Mouse (Mus musculus): ENCODE measurements at regions not wholly inside any gene's neighbourhood (a gene's known extent, or its start where the extent isn't known, plus 50 kb on each side); places are given as distances from the start of the nearest gene placed in this dataset.

DNA sequence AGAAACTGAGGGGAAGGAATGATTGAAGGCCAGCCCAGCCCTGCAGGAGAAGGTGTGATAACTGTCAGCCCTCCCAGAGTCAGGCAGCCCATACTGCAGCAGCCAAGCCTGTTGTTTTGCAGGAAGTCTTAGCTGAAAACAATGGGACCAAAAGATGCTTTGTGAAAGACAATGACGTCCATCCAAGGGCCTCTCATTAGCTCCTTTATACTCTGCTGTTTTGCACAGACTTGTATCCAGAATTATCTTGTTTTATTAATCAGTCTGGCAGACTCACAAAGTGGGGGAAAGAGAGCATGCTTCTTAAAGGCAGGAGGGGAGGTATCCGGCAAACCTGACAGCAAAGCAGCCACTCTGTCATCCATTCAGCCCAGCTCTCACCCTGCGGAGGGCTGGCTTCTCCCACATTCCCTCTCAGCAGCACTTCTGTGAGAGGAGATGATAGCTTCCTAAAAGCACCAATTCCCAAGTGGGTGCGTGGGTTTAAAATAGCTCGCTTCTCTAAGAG, 131.9 kb upstream of the Bach2 start:
- Histone ChIP-seq H3K4me1 (replicated peaks; ENCODE audit: control insufficient read depth, insufficient read depth, low read length) (peaks cover 8% of the 10 kb centered on the region), H3K4me3 (replicated peaks; ENCODE audit: low read length) (no peak overlapping the region), H3K9me3 (ENCODE audit: control insufficient read depth, low read length) (no peaks in the 10 kb centered on the region), H3K27ac (peak overlapping the region; percentile 47), H3K4me2 (replicated peaks) (0 out of 2 replicates have a peak overlapping the region, but pooled peaks have one; percentile 17), H3K27me3 (ENCODE audit: control insufficient read depth, insufficient read depth, low read length) (no peaks in the 10 kb centered on the region), H3K9ac (peak overlapping the region; percentile 36; the same call in 1 of the 2 replicates), H3K36me3 (replicated peaks; ENCODE audit: control insufficient read depth, insufficient read depth) (no peaks in the 10 kb centered on the region)
- 6% methylated on average over 5 of the region's 5 CpGs for WGBS
- ATAC-seq (ENCODE audit: low FRiP score) (peak; percentile 48; the same call in 1 of the 2 replicates), DNase-seq (ENCODE audit: low spot score) (no peak)

- WGBS, result 84% methylated on average over 6 of the region's 6 CpGs
- no peak for ATAC-seq (ENCODE audit: low FRiP score)
Measured at GRCm38 (mm10) chr4:32122320-32122719, 116.3 kb upstream of the Bach2 start.

GRCm38 (mm10) chr4:32126828-32127227, 111.8 kb upstream of the Bach2 start:
- ATAC-seq (ENCODE audit: low FRiP score) (no peak), DNase-seq (ENCODE audit: low spot score) (no peak)
- no peaks in the 10 kb centered on the region for H3K27me3 ChIP-seq (ENCODE audit: control insufficient read depth, insufficient read depth, low read length)
- H3K36me3 ChIP-seq (replicated peaks; ENCODE audit: control insufficient read depth, insufficient read depth), result no peaks in the 10 kb centered on the region
- H3K9ac ChIP-seq, result no peak overlapping the region
- no peak overlapping the region for H3K4me3 ChIP-seq (replicated peaks; ENCODE audit: low read length)
- no peaks in the 10 kb centered on the region for H3K9me3 ChIP-seq (ENCODE audit: control insufficient read depth, low read length)
- no peak overlapping the region for H3K4me2 ChIP-seq (replicated peaks)
- no peaks in the 10 kb centered on the region for H3K4me1 ChIP-seq (replicated peaks; ENCODE audit: control insufficient read depth, insufficient read depth, low read length)
- WGBS, result 90% methylated on average over 8 of the region's 8 CpGs
- no peak overlapping the region for H3K27ac ChIP-seq

More at GRCm38 (mm10) chr4:32122320-32122719, 116.3 kb upstream of the Bach2 start:
- Histone ChIP-seq H3K27ac (no peak overlapping the region), H3K4me1 (replicated peaks; ENCODE audit: control insufficient read depth, insufficient read depth, low read length) (no peaks in the 10 kb centered on the region), H3K9ac (no peak overlapping the region), H3K4me2 (replicated peaks) (no peak overlapping the region), H3K4me3 (replicated peaks; ENCODE audit: low read length) (no peak overlapping the region), H3K36me3 (replicated peaks; ENCODE audit: control insufficient read depth, insufficient read depth) (no peaks in the 10 kb centered on the region), H3K9me3 (ENCODE audit: control insufficient read depth, low read length) (no peaks in the 10 kb centered on the region), H3K27me3 (ENCODE audit: control insufficient read depth, insufficient read depth, low read length) (no peaks in the 10 kb centered on the region)
- DNase-seq (ENCODE audit: low spot score), result no peak

DNA sequence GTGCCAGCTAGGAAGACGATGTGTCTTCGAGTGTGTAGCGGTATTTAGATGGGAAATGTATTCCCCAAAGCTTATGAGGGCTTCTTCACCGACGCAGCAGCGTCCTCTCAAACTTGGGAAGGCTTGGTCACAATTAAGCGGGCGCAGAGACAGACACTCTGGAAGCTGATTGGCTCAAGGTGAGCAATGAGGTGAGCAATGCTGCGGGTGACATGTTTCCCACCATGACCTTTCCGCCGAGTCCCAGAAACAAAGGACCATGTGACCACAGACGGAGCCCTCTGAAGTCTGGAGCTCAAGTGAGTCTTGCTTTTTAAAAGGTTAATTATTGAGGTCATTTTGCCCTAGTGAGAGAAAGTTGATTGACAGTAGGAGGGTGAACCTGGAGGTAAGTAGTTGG, 108.0 kb upstream of the Bach2 start:
- H3K4me1 ChIP-seq (replicated peaks; ENCODE audit: control insufficient read depth, insufficient read depth, low read length), result no peaks in the 10 kb centered on the region
- no peaks in the 10 kb centered on the region for H3K9me3 ChIP-seq (ENCODE audit: control insufficient read depth, low read length)
- H3K36me3 ChIP-seq (replicated peaks; ENCODE audit: control insufficient read depth, insufficient read depth), result no peaks in the 10 kb centered on the region
- H3K27ac ChIP-seq, result no peak overlapping the region
- no peak overlapping the region for H3K4me3 ChIP-seq (replicated peaks; ENCODE audit: low read length)
- 67% methylated on average over 12 of the region's 12 CpGs for WGBS
- H3K27me3 ChIP-seq (ENCODE audit: control insufficient read depth, insufficient read depth, low read length), result no peaks in the 10 kb centered on the region
- H3K4me2 ChIP-seq (replicated peaks), result no peak overlapping the region
- DNase-seq (ENCODE audit: low spot score) (no peak), ATAC-seq (ENCODE audit: low FRiP score) (no peak)
- no peak overlapping the region for H3K9ac ChIP-seq

GRCm38 (mm10) chr4:32131819-32132218, 106.8 kb upstream of the Bach2 start:
- Histone ChIP-seq H3K36me3 (replicated peaks; ENCODE audit: control insufficient read depth, insufficient read depth) (no peaks in the 10 kb centered on the region), H3K9me3 (ENCODE audit: control insufficient read depth, low read length) (no peaks in the 10 kb centered on the region), H3K9ac (no peak overlapping the region), H3K4me3 (replicated peaks; ENCODE audit: low read length) (no peak overlapping the region), H3K27me3 (ENCODE audit: control insufficient read depth, insufficient read depth, low read length) (no peaks in the 10 kb centered on the region), H3K4me2 (replicated peaks) (no peak overlapping the region), H3K4me1 (replicated peaks; ENCODE audit: control insufficient read depth, insufficient read depth, low read length) (no peaks in the 10 kb centered on the region), H3K27ac (no peak overlapping the region)
- WGBS, result 90% methylated on average over 5 of the region's 5 CpGs
- no peak for ATAC-seq (ENCODE audit: low FRiP score)
- no peak for DNase-seq (ENCODE audit: low spot score)

- no peak overlapping the region for H3K4me2 ChIP-seq (replicated peaks)
- H3K9me3 ChIP-seq (ENCODE audit: control insufficient read depth, low read length), result no peaks in the 10 kb centered on the region
- no peak overlapping the region for H3K9ac ChIP-seq
- H3K4me1 ChIP-seq (replicated peaks; ENCODE audit: control insufficient read depth, insufficient read depth, low read length), result no peaks in the 10 kb centered on the region
- H3K4me3 ChIP-seq (replicated peaks; ENCODE audit: low read length), result no peak overlapping the region
- ATAC-seq (ENCODE audit: low FRiP score) (no peak), DNase-seq (ENCODE audit: low spot score) (no peak)
- 79% methylated on average over 8 of the region's 10 CpGs for WGBS
- H3K27me3 ChIP-seq (ENCODE audit: control insufficient read depth, insufficient read depth, low read length), result no peaks in the 10 kb centered on the region
- H3K36me3 ChIP-seq (replicated peaks; ENCODE audit: control insufficient read depth, insufficient read depth), result no peaks in the 10 kb centered on the region
- H3K27ac ChIP-seq, result no peak overlapping the region
Measured at GRCm38 (mm10) chr4:32136151-32136550, 102.5 kb upstream of the Bach2 start.

DNA sequence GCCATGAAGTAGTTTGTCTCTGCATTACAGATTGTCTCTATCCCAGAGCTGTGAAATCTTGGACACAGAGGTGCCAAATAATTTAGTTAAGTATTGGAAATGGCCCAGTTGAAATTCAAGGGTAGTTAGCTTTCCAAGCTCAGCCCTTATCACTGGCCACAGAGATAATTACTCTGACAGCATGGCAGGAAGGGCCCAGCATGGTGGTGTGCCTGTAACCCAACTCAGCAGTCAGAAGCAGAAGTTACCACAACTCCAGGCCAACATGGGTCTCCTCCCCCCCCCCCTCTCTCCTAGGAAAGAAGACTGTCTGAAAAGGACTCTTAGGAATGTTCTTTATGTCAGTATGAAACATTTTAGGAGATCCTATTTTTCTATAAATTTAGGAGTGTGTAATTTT, 101.4 kb upstream of the Bach2 start:
- DNase-seq (ENCODE audit: low spot score) (no peak), ATAC-seq (ENCODE audit: low FRiP score) (no peak)
- Histone ChIP-seq H3K4me1 (replicated peaks; ENCODE audit: control insufficient read depth, insufficient read depth, low read length) (0 out of 2 replicates have a peak, but pooled peaks cover 2% of the 10 kb centered on the region), H3K9me3 (ENCODE audit: control insufficient read depth, low read length) (no peaks in the 10 kb centered on the region), H3K9ac (no peak overlapping the region), H3K36me3 (replicated peaks; ENCODE audit: control insufficient read depth, insufficient read depth) (no peaks in the 10 kb centered on the region), H3K27me3 (ENCODE audit: control insufficient read depth, insufficient read depth, low read length) (no peaks in the 10 kb centered on the region), H3K4me2 (replicated peaks) (no peak overlapping the region), H3K27ac (no peak overlapping the region), H3K4me3 (replicated peaks; ENCODE audit: low read length) (no peak overlapping the region)

GRCm38 (mm10) chr4:32137966-32138365, 100.6 kb upstream of the Bach2 start:
- no peaks in the 10 kb centered on the region for H3K27me3 ChIP-seq (ENCODE audit: control insufficient read depth, insufficient read depth, low read length)
- H3K4me2 ChIP-seq (replicated peaks), result no peak overlapping the region
- no peak for ATAC-seq (ENCODE audit: low FRiP score)
- no peak for DNase-seq (ENCODE audit: low spot score)
- no peaks in the 10 kb centered on the region for H3K36me3 ChIP-seq (replicated peaks; ENCODE audit: control insufficient read depth, insufficient read depth)
- H3K4me1 ChIP-seq (replicated peaks; ENCODE audit: control insufficient read depth, insufficient read depth, low read length), result 0 out of 2 replicates have a peak, but pooled peaks cover 5% of the 10 kb centered on the region
- no peak overlapping the region for H3K4me3 ChIP-seq (replicated peaks; ENCODE audit: low read length)
- WGBS, result 72% methylated on average over 10 of the region's 10 CpGs
- H3K9ac ChIP-seq, result no peak overlapping the region
- H3K9me3 ChIP-seq (ENCODE audit: control insufficient read depth, low read length), result no peaks in the 10 kb centered on the region
- no peak overlapping the region for H3K27ac ChIP-seq

DNA sequence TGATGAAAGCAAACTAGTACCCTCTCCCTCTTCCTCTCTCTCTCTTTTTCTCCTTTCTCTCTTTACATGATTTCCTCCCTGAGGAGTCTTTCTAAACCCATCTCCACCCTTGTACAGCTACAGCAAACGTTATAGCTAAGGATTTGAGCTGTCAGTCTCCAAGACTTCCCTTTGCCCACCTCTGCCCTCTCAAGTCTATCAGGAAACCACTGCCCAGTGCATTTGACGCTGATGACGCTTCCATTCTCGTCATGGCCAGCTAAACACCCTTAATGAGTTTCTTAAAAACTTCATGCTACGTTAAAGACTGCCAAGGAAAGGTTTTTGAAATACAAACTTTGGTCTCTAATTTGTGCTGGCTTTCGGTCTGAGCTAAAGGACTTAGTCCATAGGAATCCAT, 99.0 kb upstream of the Bach2 start:
- Histone ChIP-seq H3K9me3 (ENCODE audit: control insufficient read depth, low read length) (no peaks in the 10 kb centered on the region), H3K4me3 (replicated peaks; ENCODE audit: low read length) (no peak overlapping the region), H3K4me1 (replicated peaks; ENCODE audit: control insufficient read depth, insufficient read depth, low read length) (0 out of 2 replicates have a peak, but pooled peaks cover 5% of the 10 kb centered on the region), H3K4me2 (replicated peaks) (no peak overlapping the region), H3K27ac (no peak overlapping the region), H3K27me3 (ENCODE audit: control insufficient read depth, insufficient read depth, low read length) (no peaks in the 10 kb centered on the region), H3K9ac (no peak overlapping the region), H3K36me3 (replicated peaks; ENCODE audit: control insufficient read depth, insufficient read depth) (no peaks in the 10 kb centered on the region)
- DNase-seq (ENCODE audit: low spot score) (no peak), ATAC-seq (ENCODE audit: low FRiP score) (no peak)
- 79% methylated on average over 6 of the region's 6 CpGs for WGBS

- no peaks in the 10 kb centered on the region for H3K9me3 ChIP-seq (ENCODE audit: control insufficient read depth, low read length)
- 0 out of 2 replicates have a peak, but pooled peaks cover 5% of the 10 kb centered on the region for H3K4me1 ChIP-seq (replicated peaks; ENCODE audit: control insufficient read depth, insufficient read depth, low read length)
- ATAC-seq (ENCODE audit: low FRiP score) (no peak), DNase-seq (ENCODE audit: low spot score) (no peak)
- no peak overlapping the region for H3K4me2 ChIP-seq (replicated peaks)
- 91% methylated on average over 2 of the region's 2 CpGs for WGBS
- no peak overlapping the region for H3K27ac ChIP-seq
- no peak overlapping the region for H3K4me3 ChIP-seq (replicated peaks; ENCODE audit: low read length)
- H3K27me3 ChIP-seq (ENCODE audit: control insufficient read depth, insufficient read depth, low read length), result no peaks in the 10 kb centered on the region
- no peaks in the 10 kb centered on the region for H3K36me3 ChIP-seq (replicated peaks; ENCODE audit: control insufficient read depth, insufficient read depth)
- no peak overlapping the region for H3K9ac ChIP-seq
Measured at GRCm38 (mm10) chr4:32140068-32140467, 98.5 kb upstream of the Bach2 start.
